ENCODE assay signal across 8 mouse cellular contexts in genomic region chr15:9072630-9073029, GRCm38 (mm10). TPM values are rescaled to one million over a fixed set of nuclear protein-coding genes. Genes with fewer than 3 reads are reported as not detected.
DNase-seq lines count a peak whose midpoint lies in the region; ATAC-seq lines count a peak whose summit lies in the region.

No protein-coding gene starts in this region.

- 34% methylated on average over 5 of the region's 5 CpGs for WGBS in hindbrain, embryonic 12.5 days
- 7% methylated on average over 5 of the region's 5 CpGs for WGBS in lung, embryonic 15.5 days

- no peak overlapping the region for H3K27ac ChIP-seq in hindbrain, embryonic 12.5 days
- peak overlapping the region; percentile 93 for H3K27ac ChIP-seq in lung, embryonic 15.5 days

- ATAC-seq in common myeloid progenitor, adult 5-6 weeks (replicated peaks; ENCODE audit: low read depth, poor library complexity, severe bottlenecking): 0 out of 2 replicates have a peak, but pooled peaks have one; percentile 7
- ATAC-seq in hindbrain, embryonic 12.5 days (ENCODE audit: low FRiP score): no peak
- ATAC-seq in lung, embryonic 15.5 days (ENCODE audit: borderline replicate concordance, extremely low read depth, low FRiP score, low TSS enrichment): no peak

- no peaks in the 10 kb centered on the region for H3K9me3 ChIP-seq in hindbrain, embryonic 12.5 days (replicated peaks)
- H3K9me3 ChIP-seq in lung, embryonic 15.5 days: no peaks in the 10 kb centered on the region

- H3K4me3 ChIP-seq in hindbrain, embryonic 12.5 days: peak overlapping the region; percentile 86
- peak overlapping the region; percentile 80 for H3K4me3 ChIP-seq in lung, embryonic 15.5 days

- H3K4me1 ChIP-seq in hindbrain, embryonic 12.5 days: peaks cover 39% of the 10 kb centered on the region
- H3K4me1 ChIP-seq in lung, embryonic 15.5 days: peaks cover 49% of the 10 kb centered on the region

- no peaks in the 10 kb centered on the region for H3K36me3 ChIP-seq in hindbrain, embryonic 12.5 days
- no peaks in the 10 kb centered on the region for H3K36me3 ChIP-seq in lung, embryonic 15.5 days

- peak overlapping the region; percentile 84 for H3K4me2 ChIP-seq in hindbrain, embryonic 12.5 days (replicated peaks)
- H3K4me2 ChIP-seq in lung, embryonic 15.5 days: peak overlapping the region; percentile 77

- peak; percentile 55 for DNase-seq in kidney, adult 9 months
- DNase-seq in kidney, postnatal 25 days: no peak
- no peak for DNase-seq in natural killer cell, adult 2 months (ENCODE audit: low spot score in 2 of 2)
- no peak for DNase-seq in left cerebral cortex, postnatal 14 days (ENCODE audit: low spot score in 2 of 2)
- no peak for DNase-seq in gastrocnemius, postnatal 10 days

- intact Hi-C loops in left cerebral cortex, postnatal 14 days (cut with DNase I): no loop called here

- peak overlapping the region; percentile 94 for H3K9ac ChIP-seq in hindbrain, embryonic 12.5 days
- H3K9ac ChIP-seq in lung, embryonic 15.5 days: peak overlapping the region; percentile 76

- no peaks in the 10 kb centered on the region for H3K27me3 ChIP-seq in hindbrain, embryonic 12.5 days
- no peaks in the 10 kb centered on the region for H3K27me3 ChIP-seq in lung, embryonic 15.5 days

RNA-seq across cellular contexts. Expression of gene Nadk2, which starts 1.6 kb away (rescaled TPM):
- 107 and 115 TPM in 2 replicates for total RNA-seq in common myeloid progenitor, adult 5-6 weeks (2017)
- polyA plus RNA-seq in hindbrain, embryonic 12.5 days (2016; fragmentation: Nextera tagmentation; extraction: Ambion mirVana): 39.0 and 43.1 TPM in 2 replicates
- 33.0 and 35.6 TPM in 2 replicates for polyA plus RNA-seq in lung, embryonic 15.5 days (2015; fragmentation: Nextera tagmentation; extraction: Ambion mirVana)
- total RNA-seq in left cerebral cortex, postnatal 14 days (2021): 10 to 100 TPM; 40.9 to 46.2 TPM
- 10 to 100 TPM; 24.0 to 26.6 TPM for total RNA-seq in gastrocnemius, postnatal 10 days (2021)
